Mouse (Mus musculus) C2C12 (cell line): ENCODE results near the gene Hist1h4a.

Experiments used
- CEBPB ChIP-seq: IDR thresholded peaks from one replicate; pipeline ENCODE4 v1.6.1; 2011; ENCODE audit warnings: low read depth, mild to moderate bottlenecking, control low read depth, moderate library complexity
- CTCF ChIP-seq: IDR thresholded peaks from one replicate; pipeline ENCODE4 v1.5.1; 2011; ENCODE audit not compliant: control insufficient read depth, insufficient read depth, insufficient read length
- MAX ChIP-seq: IDR thresholded peaks from one replicate; pipeline ENCODE4 v1.6.1; 2011; ENCODE audit warnings: mild to moderate bottlenecking, control low read depth
- MYOG ChIP-seq: IDR thresholded peaks from one replicate; pipeline ENCODE4 v1.6.1; 2011; ENCODE audit not compliant: control insufficient read depth, insufficient read length; ENCODE audit errors: extremely low read depth
- USF1 ChIP-seq: IDR thresholded peaks from one replicate; pipeline ENCODE4 v1.6.1; 2011; ENCODE audit warnings: low read depth, mild to moderate bottlenecking, control low read depth, moderate library complexity

DNA sequence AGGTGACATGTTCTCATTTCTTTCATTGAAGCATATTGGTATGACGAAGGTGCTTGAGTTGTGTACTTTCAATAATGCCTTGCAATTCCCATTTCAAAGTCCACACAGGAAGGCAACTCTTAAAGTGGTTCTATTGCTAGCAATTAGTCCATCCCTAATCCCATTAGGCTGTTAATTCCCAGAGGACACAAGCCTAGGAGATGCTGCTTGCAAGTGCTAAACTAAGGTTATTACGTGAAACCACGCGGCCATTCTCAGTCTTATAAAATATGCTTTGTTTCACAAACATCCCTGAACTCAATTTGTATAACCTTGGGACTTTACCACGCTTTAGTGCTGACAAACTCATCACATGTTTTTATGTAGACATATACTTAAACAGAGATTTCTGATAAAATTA, 23.9 kb downstream of the Hist1h4a start:
- TF ChIP-seq CTCF (no peak), CEBPB (no peak), MAX (no peak), MYOG (no peak), USF1 (no peak)
